Mouse (Mus musculus) retina, embryonic 14.5 days (tissue): ENCODE results near the gene Gda.

Source experiments
- DNase-seq: peaks from one replicate; pipeline ENCODE4 v3.0.0-alpha.2; 2015; ENCODE audit warnings: low spot score

Gda gene

DNA sequence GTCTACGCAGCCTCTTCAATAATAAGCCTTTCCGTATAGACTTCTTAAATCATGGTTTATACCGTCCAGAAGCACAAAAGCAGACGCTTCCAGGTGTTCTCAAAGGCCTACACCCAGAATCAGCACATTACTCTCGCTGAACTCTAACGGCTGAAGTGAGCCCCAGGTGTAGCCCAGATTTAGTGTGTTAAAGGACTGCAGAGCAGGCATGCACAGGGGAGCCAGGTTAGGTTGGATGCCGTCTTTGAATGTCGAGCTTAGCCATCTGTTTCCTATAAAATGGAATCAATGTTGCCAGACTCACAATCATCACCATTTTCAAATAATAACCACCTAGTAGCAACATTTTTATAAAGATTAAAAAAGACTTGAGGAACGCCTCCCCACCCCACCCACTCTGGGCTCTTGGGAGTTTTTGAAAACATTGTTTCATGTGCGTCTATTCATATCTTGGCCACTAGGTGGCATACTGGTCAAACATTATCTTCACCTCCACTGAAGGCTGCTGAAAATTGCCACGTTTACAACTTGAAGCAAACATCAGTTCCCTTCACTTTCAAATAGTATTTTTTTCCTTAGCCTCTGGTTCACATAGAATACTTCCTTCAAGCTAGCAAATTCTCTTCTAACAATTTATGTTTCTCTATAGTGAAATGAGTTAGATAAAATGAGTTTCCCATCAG, 100.0 kb downstream of the Gda start:
- peak; percentile 84 for DNase-seq

GRCm38 (mm10) chr19:21372395-21373072, 100.7 kb downstream of the Gda start:
- DNase-seq = peak; percentile 30

DNA sequence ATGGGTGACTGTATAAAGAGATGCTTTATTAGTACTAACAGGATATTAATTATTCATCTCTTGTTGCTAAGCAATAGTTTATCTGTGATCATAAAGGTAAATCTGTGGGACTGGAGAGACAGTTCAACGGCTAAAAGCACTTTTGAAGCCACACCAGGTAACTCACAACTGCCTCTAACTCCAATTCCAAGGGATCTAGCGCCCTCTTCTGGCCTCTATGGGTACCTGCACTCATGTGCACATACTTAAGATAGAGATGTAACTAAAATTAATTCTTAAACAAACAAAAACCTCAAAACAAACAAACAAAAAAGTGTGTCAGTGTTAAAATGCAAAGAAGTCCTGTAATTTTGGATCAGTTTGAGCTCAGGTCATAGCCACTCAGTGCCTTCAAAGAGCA, 101.9 kb downstream of the Gda start:
- no peak for DNase-seq

DNA sequence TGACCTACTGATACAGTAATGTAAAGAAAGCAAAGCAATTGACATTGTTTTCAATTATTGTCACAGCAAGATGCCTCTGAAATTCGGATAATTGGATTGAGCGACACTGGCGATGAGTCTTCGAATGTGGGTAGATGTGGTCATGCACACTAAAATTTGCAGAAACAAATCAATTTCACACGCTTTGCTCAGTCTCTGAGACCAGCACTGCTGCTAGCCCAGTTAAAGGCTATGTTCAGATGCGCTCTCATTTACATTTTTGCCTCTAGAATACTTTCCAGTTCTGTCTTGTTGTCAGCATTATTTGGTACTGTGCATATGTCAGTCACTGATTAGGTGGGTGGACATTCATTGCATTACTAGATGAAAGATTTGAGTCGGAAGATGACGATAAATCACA, 102.5 kb downstream of the Gda start:
- no peak for DNase-seq

DNA sequence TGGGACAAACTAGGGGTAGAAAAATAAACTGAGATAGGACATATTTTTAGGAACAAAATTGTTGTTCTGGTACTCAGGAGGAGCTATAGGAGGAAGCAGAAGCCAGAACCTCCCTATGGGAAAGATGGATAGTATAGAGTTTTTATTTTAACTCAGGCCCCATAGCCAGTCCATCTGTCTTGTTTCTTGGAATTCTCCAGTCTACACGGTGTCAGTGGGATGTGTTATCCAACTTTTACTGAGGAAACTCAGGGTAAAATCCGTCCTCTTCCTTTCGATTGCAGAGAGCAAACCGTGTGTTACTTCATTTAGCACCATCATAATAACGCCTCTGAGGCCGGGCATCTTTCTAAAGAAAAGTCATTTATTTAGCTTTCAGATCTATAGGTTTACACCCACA, 104.1 kb downstream of the Gda start:
- DNase-seq = no peak

GRCm38 (mm10) chr19:21368595-21368994, 104.7 kb downstream of the Gda start:
- DNase-seq = peak; percentile 43

GRCm38 (mm10) chr19:21357792-21358191, 115.5 kb downstream of the Gda start:
- DNase-seq = no peak

DNA sequence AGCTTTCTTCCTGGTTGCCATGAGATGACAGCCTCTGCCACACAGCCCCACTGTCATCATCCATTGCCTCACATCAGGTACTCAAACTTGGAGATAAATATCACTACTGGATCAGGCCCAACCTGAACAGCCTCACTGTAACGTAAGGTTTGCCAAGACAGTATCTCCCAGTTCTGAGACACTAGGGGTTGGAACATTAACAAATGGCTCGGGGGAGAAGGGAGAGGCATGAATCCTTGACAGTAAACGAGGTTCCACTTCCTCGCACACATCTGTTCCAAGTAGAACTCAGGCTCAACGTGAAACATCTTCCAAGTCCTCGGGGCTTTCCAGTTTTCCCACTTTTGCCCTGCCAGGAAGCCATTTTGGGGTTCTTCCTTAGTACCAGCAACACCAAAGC, 123.6 kb downstream of the Gda start:
- DNase-seq = no peak

GRCm38 (mm10) chr19:21346646-21347045, 126.6 kb downstream of the Gda start:
- no peak for DNase-seq
